Mouse (Mus musculus): ENCODE data around the gene Pus10.

Pus10 gene

GRCm38 (mm10) chr11:23665311-23665786, at the start of gene Pus10:
TSS of gene Pus10 (plus strand) at chr11:23665674.
- no peak for DNase-seq (ENCODE audit: low spot score)

DNA sequence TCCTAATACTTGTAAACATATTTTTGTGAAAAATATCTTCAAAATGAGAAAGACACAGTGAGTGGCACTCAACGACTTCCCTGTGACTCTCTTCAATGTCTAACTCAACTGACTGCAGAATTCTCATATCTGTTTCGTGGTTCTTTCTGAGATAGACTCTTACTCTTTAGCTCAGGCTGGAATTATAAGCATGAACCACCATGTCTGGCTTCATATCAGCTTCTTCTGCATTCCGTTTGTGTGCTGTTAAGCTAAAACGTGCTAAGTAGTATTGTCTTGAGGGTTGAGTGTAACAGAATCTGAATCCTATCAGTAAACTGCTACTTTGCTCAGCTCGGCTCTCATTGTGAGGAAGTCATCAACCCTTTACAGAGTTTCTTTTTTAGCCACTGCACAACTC, 46.5 kb upstream of the Pus10 start:
- no peak for DNase-seq (ENCODE audit: low spot score)

DNA sequence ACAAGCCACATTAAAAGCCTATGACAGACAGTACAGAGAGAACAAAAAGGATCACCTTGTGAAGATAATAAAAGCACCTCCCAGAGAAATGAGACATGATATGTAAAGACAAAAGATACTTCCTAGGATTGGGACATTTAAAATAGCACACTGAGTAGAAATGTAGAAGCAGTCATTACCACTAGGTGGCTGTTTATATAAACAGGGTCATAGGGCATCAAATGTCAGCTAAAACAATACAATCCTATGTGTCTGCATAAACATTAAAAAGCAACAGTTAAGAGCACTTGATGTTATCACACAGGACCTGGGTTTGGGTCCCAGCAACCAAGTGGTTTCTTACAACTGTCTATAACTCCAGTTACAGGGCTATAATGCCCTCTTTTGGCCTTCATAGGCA, 34.8 kb upstream of the Pus10 start:
- no peak for DNase-seq (ENCODE audit: low spot score)

GRCm38 (mm10) chr11:23632945-23633878, 32.3 kb upstream of the Pus10 start, which contains the start of gene 0610010F05Rik:
TSS of gene 0610010F05Rik (minus strand) at chr11:23633639.
- peak; percentile 79 for DNase-seq (ENCODE audit: low spot score)

GRCm38 (mm10) chr11:23633879-23634215, 31.6 kb upstream of the Pus10 start:
- DNase-seq (ENCODE audit: low spot score) = no peak

GRCm38 (mm10) chr11:23634573-23634972, 30.9 kb upstream of the Pus10 start:
- no peak for DNase-seq (ENCODE audit: low spot score)

GRCm38 (mm10) chr11:23647431-23647830, 18.0 kb upstream of the Pus10 start:
- no peak for DNase-seq (ENCODE audit: low spot score)

GRCm38 (mm10) chr11:23647835-23648234, 17.6 kb upstream of the Pus10 start:
- no peak for DNase-seq (ENCODE audit: low spot score)

DNA sequence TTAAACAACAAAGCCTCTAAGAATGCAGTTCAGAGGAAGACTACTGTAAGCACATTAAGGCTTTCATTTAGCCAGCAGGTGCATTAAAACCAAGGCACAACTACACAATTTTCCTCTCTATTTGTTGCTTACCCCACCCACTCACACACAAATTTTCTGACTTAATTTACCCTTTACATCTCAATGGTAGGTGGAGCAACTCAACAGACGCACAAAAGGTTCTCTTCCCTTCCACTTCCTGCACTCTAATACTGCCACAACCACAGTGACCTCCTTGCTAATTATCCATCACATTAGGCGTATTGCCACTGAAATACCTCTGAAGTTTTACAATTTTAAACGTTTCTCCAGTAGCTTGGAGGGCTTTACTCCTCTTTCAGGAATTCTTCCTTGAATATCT, 11.8 kb upstream of the Pus10 start:
- no peak for DNase-seq (ENCODE audit: low spot score)

DNA sequence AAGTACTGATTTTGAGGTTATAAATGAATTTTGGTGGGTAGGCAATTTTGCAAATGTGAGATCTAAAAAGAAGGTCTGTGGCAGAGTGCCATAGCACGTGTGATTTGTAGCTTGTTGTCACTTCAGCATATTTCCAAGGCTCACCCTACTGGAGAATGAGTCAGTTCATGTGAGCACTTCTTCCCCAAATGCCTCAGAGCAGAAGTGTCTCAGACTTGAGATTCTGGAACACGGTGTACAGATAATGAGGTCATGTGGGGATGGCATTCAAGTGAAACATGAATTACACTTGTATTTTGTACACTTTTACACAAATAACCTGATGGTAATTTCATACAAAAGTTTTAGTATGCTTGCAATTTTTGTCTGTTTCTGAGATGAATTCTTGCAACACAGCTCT, 7.7 kb upstream of the Pus10 start:
- no peak for DNase-seq (ENCODE audit: low spot score)

DNA sequence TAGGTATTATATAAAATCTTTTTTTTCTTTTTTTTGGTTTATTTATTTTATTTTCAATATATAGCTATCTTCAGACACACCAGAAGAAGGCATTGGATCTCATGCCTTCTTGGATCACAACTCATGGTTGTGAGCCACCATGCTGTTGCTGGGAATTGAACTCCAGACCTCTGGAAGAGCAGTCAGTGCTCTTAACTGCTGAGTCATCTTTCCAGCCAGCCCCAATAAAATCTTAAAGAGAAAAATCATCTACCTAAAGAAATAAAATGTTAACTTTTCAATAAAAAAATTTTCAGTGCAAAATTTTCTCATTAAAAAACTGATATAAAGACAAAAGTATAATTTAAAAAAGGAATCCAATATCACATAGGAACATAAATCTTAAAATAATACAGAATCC, 1.2 kb upstream of the Pus10 start:
- no peak for DNase-seq (ENCODE audit: low spot score)

DNA sequence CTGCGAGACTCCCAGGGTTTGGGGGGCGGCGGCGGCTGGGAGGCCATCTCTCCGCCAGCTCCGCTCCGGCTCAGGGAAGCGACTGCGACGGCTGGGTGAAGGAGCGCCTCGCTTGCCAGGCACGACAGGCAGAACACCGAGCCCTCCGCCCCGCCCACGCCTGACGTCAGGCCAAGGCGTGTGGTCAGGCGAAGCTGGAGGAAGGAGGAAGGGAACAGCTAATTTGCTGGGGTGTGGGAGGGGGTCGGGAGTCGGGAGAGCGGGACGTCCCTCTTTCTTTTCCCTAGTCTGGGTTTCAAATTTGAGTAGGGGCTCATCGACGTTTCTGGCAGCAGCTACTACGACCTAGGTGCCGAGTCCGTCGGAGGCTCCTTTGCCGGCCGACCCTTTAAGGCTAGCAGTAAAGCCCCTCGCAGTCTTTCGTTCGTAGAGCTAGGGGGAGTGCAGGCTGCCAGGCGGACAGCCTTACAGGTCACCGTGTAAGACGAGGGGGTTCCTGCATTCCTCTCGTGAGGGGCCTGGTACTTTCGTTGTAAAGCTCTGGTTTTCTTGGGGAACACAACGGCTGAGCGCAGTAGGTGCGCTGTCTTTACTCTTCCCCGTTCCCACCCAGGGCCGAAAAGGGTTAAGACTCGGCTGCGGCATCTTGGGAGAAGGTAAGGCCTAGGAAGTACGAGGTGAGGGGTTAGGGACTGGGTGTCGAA, 476 bp downstream of the Pus10 start, which contains the start of gene Pex13:
Gene Pex13 (minus strand): TSS at position 162 of the 704 bp plus-strand sequence.
- peak; percentile 91 for DNase-seq (ENCODE audit: low spot score)

GRCm38 (mm10) chr11:23666526-23666925, 1.1 kb downstream of the Pus10 start:
- DNase-seq (ENCODE audit: low spot score) = no peak

- no peak for DNase-seq (ENCODE audit: low spot score)
Observed at GRCm38 (mm10) chr11:23667128-23667527, 1.7 kb downstream of the Pus10 start.

- DNase-seq (ENCODE audit: low spot score) = no peak
Observed at GRCm38 (mm10) chr11:23672256-23672749, 6.8 kb downstream of the Pus10 start.

- DNase-seq (ENCODE audit: low spot score) = no peak
Observed at GRCm38 (mm10) chr11:23676100-23676499, 10.6 kb downstream of the Pus10 start.

GRCm38 (mm10) chr11:23679044-23679642, 13.7 kb downstream of the Pus10 start:
- peak; percentile 80 for DNase-seq (ENCODE audit: low spot score)

- no peak for DNase-seq (ENCODE audit: low spot score)
Observed at GRCm38 (mm10) chr11:23680435-23680950, 15.0 kb downstream of the Pus10 start.

- DNase-seq (ENCODE audit: low spot score) = no peak
Observed at GRCm38 (mm10) chr11:23682561-23682960, 17.1 kb downstream of the Pus10 start.

GRCm38 (mm10) chr11:23686671-23687070, 21.2 kb downstream of the Pus10 start:
- DNase-seq (ENCODE audit: low spot score) = no peak

DNA sequence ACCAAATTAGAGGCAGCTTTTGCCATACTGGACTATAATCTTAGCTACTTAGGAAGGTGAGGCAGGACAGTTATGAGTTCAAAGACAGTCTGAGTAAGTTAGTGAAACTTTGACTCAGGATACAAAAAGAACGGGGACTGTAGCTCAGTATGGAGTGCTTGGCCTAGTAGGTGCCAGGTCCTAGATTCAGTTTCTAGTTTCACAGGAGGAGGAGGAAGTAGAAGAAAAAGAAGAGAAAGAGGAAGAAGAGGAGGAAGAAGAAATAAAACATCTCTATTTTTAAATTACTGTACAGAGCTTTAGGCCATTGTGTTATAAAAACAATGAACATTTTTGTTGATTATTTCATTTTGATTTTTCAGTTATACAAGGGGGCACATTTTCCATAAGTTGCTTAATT, 22.6 kb downstream of the Pus10 start:
- no peak for DNase-seq (ENCODE audit: low spot score)

DNA sequence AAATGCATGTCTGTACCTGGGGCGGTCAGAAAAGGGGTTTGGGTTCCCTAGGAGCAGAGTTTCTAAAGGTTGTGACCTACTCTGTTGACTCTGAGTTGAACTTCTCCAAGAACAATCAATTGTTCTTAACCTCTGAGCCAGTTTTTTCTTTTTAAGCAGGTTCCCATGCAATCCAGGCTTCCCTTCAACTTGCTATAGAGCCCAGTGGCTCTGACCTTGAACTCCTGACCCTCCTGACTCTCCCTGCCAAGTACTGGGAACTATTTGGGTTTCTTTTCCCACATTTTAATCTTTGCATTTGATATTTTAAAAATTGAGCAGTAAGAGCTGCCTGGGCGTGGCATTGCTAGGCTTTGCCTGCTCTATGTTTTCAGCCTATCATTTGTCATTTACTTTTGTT, 27.8 kb downstream of the Pus10 start:
- DNase-seq (ENCODE audit: low spot score) = no peak

Data from layer of hippocampus, adult 11-12 months (tissue).